Mouse (Mus musculus): ENCODE data around the gene Slc52a3.

The Slc52a3 gene

DNA sequence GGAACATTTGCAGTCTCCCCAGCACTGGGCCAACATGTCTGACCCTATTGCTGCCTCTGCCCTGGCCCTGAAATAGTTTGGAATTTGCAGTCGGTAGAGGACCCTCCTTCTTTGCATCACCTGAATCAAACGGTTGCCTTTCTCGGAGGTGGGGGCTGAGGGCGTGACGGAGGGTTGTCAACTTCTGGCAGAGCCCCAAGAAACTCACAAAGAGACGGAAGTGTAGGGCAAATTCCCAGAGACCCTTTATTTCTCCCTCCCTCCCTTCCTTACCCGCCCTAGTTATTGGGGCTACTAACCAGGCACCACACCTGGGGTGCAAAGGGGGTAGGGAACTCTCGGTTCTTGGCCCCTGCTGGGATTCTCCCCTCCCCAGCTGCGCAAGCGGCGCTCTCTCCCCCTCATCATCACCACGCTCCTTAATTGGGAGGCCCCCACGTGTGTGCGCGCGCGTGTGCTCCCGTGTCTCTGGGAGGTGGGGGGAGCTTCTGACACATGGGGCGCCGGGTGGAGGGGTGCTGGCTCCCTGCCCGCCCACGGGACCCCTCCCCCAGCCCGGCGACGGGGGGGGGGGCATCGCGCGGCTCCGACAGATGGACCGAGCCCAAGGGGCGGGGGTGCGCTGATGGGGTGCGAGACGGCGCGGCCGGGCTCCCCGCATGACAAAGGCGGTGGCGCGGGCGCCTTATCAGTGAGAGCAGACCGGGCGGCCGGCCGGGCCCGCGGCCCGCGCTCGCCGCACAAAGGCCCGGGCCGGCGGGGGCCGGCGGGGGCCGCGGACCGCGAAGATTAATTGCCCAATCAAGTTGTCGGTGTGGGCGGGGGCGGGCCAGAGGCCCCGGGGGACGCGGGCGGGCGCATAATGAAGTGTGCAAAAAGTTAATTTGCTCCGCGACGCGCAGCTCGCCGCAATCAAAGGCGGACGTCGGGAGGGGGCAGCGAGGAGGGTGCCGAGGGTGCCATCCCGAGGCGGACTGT, 52.0 kb downstream of the Slc52a3 start:
- DNase-seq (ENCODE audit: low spot score in 2 of 2) = no peak

DNA sequence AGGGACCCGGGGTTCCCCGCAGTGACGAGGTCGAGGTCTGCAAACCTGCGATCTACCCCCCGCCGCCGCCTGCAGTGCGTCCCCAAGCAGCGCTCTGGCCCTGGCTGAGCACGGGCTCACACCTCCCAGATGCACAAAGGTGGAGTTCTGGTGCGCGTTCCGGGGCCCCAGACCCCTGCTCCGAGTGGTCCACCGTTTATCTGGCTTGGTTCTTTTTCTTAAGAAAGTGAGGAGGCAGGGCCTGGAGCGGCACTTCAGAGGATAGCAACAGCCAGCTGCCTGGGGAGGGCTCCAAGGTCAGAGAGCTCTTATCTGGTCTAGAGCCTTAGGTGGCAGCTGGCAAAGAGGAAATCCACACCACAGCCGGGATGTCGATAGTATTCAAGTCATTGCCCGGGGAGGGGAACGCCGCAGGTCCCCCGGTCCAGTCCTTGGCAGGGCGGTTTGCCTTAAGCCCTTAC, 52.7 kb downstream of the Slc52a3 start:
- DNase-seq (ENCODE audit: low spot score in 2 of 2) = no peak

GRCm38 (mm10) chr2:152049611-152050270, 53.4 kb downstream of the Slc52a3 start:
- no peak for DNase-seq (ENCODE audit: low spot score in 2 of 2)

DNA sequence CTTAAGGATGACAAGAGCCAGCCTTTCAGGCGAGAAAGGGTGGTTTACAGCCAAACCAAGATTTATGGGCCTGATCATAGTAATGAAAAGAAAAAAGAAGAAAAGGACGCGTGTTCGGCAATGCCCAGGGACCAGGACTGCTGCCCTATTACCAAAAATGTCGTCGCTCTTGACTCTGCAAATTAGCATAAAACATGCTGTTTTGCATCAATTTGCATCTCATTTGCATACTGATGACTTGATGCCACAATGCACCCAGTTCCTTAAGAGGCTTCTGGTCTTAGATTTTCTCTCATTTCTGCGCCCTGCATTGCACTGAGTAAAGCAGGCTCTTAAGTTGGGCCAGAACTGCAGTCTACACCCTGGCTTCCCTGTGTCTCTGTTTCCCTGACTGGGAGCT, 54.0 kb downstream of the Slc52a3 start:
- no peak for DNase-seq (ENCODE audit: low spot score in 2 of 2)

DNA sequence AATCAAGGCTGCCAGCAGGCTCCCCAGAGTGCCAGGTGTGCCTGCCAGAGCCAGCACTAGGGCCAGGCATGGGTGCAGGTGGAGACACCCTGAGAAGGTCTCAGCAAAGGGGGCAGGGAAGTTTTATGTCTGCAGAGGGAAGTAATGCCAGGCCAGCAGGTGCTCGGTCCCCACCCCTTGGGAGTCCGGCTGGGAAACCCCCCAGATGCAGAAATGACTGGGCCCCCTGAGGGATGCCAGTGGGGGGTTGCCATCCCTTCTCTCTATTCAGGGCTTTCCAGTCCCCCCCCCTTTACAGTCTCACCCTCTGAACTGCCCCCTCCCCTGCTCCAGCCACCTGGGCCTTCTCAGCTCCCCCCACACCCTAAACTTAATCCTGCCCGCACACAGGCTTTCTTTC, 55.7 kb downstream of the Slc52a3 start:
- no peak for DNase-seq (ENCODE audit: low spot score in 2 of 2)

DNA sequence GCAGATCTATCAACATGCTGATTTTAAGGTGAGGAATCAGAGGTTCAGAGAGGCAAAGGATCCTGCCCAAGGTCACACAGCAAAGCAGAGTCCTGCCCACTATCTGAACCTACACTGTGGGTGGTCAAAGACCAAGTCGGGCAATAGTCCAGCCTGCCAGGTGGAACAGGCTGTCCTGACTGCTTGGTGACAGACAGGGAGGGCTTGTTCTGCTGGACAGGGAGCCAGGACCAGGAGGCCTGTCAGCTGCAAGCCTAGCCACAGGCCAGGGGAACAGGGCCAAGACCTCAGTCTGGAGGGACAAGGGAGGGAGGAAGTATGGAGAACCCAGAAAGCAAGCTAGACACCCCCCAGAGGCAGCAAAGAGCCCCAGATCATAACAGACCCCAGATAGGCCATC, 59.1 kb downstream of the Slc52a3 start:
- no peak for DNase-seq (ENCODE audit: low spot score in 2 of 2)

GRCm38 (mm10) chr2:152056368-152057251, 60.3 kb downstream of the Slc52a3 start:
- no peak for DNase-seq (ENCODE audit: low spot score in 2 of 2)

DNA sequence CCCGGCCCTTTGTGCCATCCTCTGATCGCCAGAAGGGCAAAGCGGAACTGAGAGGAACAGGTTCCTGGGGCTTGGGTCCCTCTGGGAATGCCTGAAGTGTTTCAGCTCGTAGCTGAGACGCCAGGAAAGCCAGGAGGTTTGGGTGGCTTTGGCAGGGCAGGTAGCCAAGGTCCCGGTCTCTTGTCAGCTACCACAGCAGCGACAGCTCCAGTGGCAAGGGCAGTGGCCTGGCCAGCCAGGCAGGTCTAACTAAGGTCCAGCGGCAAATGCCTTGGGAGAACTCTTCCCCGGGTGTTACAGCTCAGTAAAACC, 60.9 kb downstream of the Slc52a3 start:
- no peak for DNase-seq (ENCODE audit: low spot score in 2 of 2)

Measured in frontal cortex, postnatal 25 days (tissue).